Mouse (Mus musculus) lung, embryonic 15.5 days (tissue): Measurements from ENCODE around the gene Dram1. TPM values are rescaled to one million over a fixed set of nuclear protein-coding genes. Genes with fewer than 3 reads are reported as not detected.
"Not testable (repeated sequence)": the region's sequence is repeated elsewhere in the genome, so short reads cannot be mapped to it uniquely, and the experiment has no call there.

Source experiments
- ATAC-seq: fragments of 200-750 bp; cut with Nextera tagmentation; 2 replicates; pipeline ENCODE4 v1.8.0; 2017; ENCODE audit warnings: moderate number of reproducible peaks, borderline replicate concordance; ENCODE audit not compliant: low FRiP score, low TSS enrichment; ENCODE audit errors: extremely low read depth
- H3K27ac ChIP-seq: fragments of 300-500 bp; sonication (generic); 2 replicates; pipeline ENCODE4 v1.5.1; 2015; ENCODE audit warnings: moderate library complexity, mild to moderate bottlenecking, inconsistent platforms
- H3K27me3 ChIP-seq: fragments of 300-500 bp; sonication (generic); 2 replicates; pipeline ENCODE4 v1.6.1; 2015; ENCODE audit warnings: inconsistent platforms
- H3K36me3 ChIP-seq: fragments of 300-500 bp; sonication (generic); 2 replicates; pipeline ENCODE4 v1.6.1; 2015; ENCODE audit warnings: inconsistent platforms
- H3K4me1 ChIP-seq: fragments of 300-500 bp; sonication (generic); 2 replicates; pipeline ENCODE4 v1.6.1; 2015; ENCODE audit warnings: inconsistent platforms
- H3K4me2 ChIP-seq: fragments of 300-500 bp; sonication (generic); 2 replicates; pipeline ENCODE4 v1.6.1; 2015; ENCODE audit warnings: inconsistent platforms, mild to moderate bottlenecking, moderate library complexity
- H3K4me3 ChIP-seq: fragments of 300-500 bp; sonication (generic); 2 replicates; pipeline ENCODE4 v1.5.1; 2015; ENCODE audit warnings: mild to moderate bottlenecking, inconsistent platforms
- H3K9ac ChIP-seq: fragments of 300-500 bp; sonication (generic); 2 replicates; pipeline ENCODE4 v1.6.1; 2015; ENCODE audit warnings: inconsistent platforms
- H3K9me3 ChIP-seq: fragments of 300-500 bp; sonication (generic); 2 replicates; pipeline ENCODE4 v1.6.1; 2016; ENCODE audit warnings: inconsistent platforms
- WGBS: fragments of 180-500 bp; shearing (Covaris S2); methylation state at CpG from one replicate; pipeline ENCODE4 v1.1.7; 2015; 5-methylcytosine and 5-hydroxymethylcytosine counted together
- polyA plus RNA-seq: library from polyadenylated mRNA; unstranded; fragments of >200 nt; fragmentation: Nextera tagmentation; extraction: Ambion mirVana; gene quantifications from 2 replicates; pipeline ENCODE4 v1.2.1, GENCODE M21; 2015

Gene Dram1
- polyA plus RNA-seq, 1 experiment from 2014 or later = 81.0 TPM

DNA sequence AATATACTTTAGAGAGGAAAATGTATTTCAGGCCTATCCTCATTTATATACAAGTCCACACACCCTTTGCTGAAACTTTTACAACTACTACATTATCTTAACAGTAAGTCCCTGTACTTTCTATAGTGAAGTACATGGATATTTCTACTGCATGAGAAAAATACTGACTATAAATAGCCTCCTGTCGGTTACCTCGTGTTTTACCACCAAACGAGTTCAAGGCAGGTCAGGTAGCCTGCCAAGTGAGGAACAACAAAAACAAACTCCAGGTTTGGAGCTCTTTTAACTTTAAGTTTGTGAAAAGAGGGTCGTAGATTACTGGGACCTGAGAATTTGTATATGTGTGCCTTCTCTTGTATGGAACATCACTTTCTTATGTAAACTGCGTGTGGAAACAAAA, 5.2 kb upstream of the Dram1 start:
- H3K4me3 ChIP-seq = no peak overlapping the region
- H3K9ac ChIP-seq = no peak overlapping the region
- H3K4me2 ChIP-seq = no peak overlapping the region
- ATAC-seq = no peak
- WGBS = 40% methylated on average over 5 of the region's 5 CpGs
- no peaks in the 10 kb centered on the region for H3K27me3 ChIP-seq
- H3K36me3 ChIP-seq = no peaks in the 10 kb centered on the region
- H3K9me3 ChIP-seq = no peaks in the 10 kb centered on the region
- peaks cover 33% of the 10 kb centered on the region for H3K4me1 ChIP-seq
- no peak overlapping the region for H3K27ac ChIP-seq

DNA sequence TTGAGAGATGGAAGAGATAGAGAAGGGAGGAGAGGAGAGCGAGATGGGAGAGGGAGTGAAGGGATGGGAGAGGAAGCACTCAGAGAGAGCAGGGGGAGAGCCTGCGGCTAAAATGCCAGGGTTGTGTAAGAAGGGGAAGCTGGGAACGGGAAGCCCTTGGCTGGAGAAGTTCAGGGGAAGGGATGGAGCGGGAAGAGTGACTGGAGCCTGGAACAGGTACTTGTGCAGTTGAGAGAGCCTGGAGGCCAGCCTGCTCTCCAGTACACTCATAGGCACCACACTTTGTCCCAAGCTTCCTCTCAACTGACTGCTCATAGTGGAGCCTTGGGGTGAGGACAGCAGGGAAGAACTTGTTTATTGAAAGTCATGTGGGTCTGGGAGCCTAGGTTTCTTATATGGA, 4.6 kb upstream of the Dram1 start:
- no peak overlapping the region for H3K27ac ChIP-seq
- no peaks in the 10 kb centered on the region for H3K9me3 ChIP-seq
- H3K27me3 ChIP-seq = no peaks in the 10 kb centered on the region
- peaks cover 37% of the 10 kb centered on the region for H3K4me1 ChIP-seq
- no peak for ATAC-seq
- H3K4me3 ChIP-seq = no peak overlapping the region
- 52% methylated on average over 4 of the region's 4 CpGs for WGBS
- H3K4me2 ChIP-seq = no peak overlapping the region
- no peak overlapping the region for H3K9ac ChIP-seq
- no peaks in the 10 kb centered on the region for H3K36me3 ChIP-seq

DNA sequence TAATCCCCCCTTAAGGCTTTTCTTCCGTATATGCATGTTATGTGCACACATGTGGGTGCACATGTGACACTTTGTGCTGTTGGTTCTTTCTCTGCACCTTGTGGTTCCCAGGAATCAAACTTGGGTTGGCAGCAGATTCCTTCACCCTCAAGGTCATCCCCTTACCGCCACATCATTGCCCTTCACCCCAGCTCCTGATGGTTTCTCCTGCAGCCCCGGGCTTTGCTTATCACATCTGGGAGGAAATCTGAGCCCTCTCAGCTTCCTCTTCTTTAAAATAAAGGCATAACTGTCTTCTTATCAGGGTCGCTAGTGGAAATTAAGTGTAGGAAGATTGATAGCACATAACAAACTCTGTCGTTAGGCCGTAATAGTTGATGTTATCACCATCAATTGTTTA, 3.1 kb upstream of the Dram1 start:
- no peaks in the 10 kb centered on the region for H3K27me3 ChIP-seq
- H3K4me1 ChIP-seq = peaks cover 39% of the 10 kb centered on the region
- no peak overlapping the region for H3K9ac ChIP-seq
- H3K9me3 ChIP-seq = no peaks in the 10 kb centered on the region
- no peak overlapping the region for H3K4me3 ChIP-seq
- 24% methylated on average over 6 of the region's 6 CpGs for WGBS
- ATAC-seq = no peak
- no peaks in the 10 kb centered on the region for H3K36me3 ChIP-seq
- no peak overlapping the region for H3K27ac ChIP-seq
- H3K4me2 ChIP-seq = no peak overlapping the region; the same call in 1 of the 2 replicates

DNA sequence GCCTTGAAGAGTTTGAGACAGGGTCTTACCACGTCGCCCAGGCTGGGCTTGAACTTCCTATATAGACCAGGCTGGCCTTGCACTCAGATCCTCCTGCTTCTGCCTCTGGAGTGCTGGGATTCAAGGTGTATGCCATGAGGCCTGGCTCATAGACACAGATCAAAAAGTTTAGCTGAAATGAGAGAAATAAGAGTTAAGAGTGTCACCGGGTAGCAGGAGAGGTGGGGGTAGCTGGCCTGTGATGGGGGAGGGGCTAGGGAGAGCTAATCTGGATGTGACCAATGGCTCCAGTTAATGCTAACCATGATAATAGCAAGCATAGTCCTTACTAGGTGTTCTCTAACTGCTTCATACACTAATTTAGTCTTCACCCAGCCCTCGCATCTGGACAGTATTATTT, 2.4 kb upstream of the Dram1 start:
- ATAC-seq = no peak
- Histone ChIP-seq H3K4me3 (peak overlapping the region; percentile 92; the same call in 1 of the 2 replicates), H3K4me2 (peak overlapping the region; percentile 93; the same call in 1 of the 2 replicates), H3K27ac (no peak overlapping the region), H3K4me1 (peaks cover 38% of the 10 kb centered on the region), H3K27me3 (no peaks in the 10 kb centered on the region), H3K36me3 (no peaks in the 10 kb centered on the region), H3K9me3 (no peaks in the 10 kb centered on the region), H3K9ac (no peak overlapping the region)
- WGBS = 68% methylated on average over 4 of the region's 4 CpGs

DNA sequence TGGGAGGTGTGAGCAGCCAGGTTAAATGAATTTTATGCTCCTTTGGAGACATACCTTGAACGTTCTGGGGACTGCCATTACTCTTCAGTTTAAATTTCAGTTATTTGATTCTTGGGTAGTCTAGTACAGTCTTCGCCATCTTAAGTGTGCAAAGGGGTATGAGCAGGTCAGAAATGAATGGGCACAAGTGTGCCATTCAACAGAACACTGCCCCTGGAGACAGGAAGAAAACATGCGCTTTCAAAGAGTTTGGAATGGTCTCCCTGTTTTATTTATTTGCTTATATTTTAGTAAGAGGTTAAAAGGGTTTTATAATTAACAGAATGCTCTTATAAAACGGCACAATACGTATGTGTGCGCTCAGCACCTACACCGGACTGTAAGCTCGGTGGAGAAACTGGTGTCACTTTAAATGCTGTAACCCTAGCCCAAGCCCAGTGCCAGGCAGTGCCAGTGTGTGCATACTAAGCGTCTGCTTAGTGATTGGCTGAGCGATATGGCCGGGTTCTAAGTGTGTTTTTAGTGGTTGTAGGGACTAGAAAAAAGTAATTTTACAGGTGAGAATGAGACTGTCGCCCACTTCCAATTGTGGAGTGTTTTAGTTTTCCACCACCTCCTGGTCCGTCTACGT, 1.7 kb upstream of the Dram1 start:
- Histone ChIP-seq H3K4me1 (peaks cover 35% of the 10 kb centered on the region), H3K9ac (no peak overlapping the region), H3K4me2 (peak overlapping the region; percentile 93), H3K4me3 (peak overlapping the region; percentile 92), H3K27me3 (no peaks in the 10 kb centered on the region), H3K36me3 (no peaks in the 10 kb centered on the region), H3K9me3 (no peaks in the 10 kb centered on the region), H3K27ac (peak overlapping the region; percentile 77; the same call in 1 of the 2 replicates)
- WGBS = 36% methylated on average over 14 of the region's 14 CpGs
- no peak for ATAC-seq

DNA sequence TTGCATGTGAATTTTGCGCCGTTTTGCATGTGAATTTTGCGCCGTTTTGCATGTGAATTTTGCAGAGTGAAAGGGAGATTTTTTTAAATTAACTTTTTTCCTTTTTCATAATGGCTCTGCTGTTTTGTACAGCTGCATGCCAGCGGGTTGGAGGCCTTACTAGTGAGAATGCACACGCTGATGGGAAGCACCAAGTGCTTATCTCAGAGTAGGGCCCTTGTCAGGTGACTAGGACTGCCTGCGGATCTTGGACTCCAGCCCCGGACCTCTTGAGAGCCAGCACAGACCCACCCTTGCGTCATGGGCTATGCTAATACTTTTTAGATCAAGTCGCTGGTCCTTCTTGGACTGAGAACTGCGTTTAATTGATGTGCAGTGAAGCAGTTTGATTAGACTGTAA, 1.1 kb upstream of the Dram1 start:
- WGBS = under 1% methylated on average over 11 of the region's 11 CpGs
- H3K4me1 ChIP-seq = peaks cover 35% of the 10 kb centered on the region
- ATAC-seq = peak; percentile 71
- peak overlapping the region; percentile 77; the same call in 1 of the 2 replicates for H3K27ac ChIP-seq
- peak overlapping the region; percentile 93 for H3K4me2 ChIP-seq
- peak overlapping the region; percentile 73 for H3K9ac ChIP-seq
- peak overlapping the region; percentile 92 for H3K4me3 ChIP-seq
- H3K9me3 ChIP-seq = no peaks in the 10 kb centered on the region
- no peaks in the 10 kb centered on the region for H3K36me3 ChIP-seq
- H3K27me3 ChIP-seq = no peaks in the 10 kb centered on the region

DNA sequence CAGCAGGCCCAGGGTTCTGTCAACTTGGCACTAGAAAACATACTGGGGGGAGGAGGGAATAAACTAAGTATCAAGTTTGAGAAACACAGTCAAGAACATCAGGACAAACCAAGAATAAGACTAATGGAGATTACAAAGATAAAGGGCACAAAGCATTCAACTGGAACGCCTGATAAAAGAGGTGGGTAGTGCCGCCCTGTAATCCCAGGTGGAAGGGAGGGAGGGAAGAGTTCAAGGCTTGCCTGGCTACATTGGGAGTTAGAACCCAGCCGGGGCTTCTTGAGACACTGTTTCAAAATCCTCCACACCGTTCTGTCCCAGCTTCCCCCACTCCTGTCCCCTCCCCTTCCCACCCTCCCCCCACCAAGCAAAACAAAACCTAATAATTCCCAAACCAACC, 1.2 kb downstream of the Dram1 start:
- no peak overlapping the region for H3K4me3 ChIP-seq
- H3K27ac ChIP-seq = no peak overlapping the region
- no peaks in the 10 kb centered on the region for H3K9me3 ChIP-seq
- no peak overlapping the region for H3K9ac ChIP-seq
- 64% methylated on average over 4 of the region's 4 CpGs for WGBS
- H3K36me3 ChIP-seq = no peaks in the 10 kb centered on the region
- H3K4me1 ChIP-seq = peaks cover 33% of the 10 kb centered on the region
- H3K27me3 ChIP-seq = no peaks in the 10 kb centered on the region
- H3K4me2 ChIP-seq = no peak overlapping the region
- ATAC-seq = no peak

DNA sequence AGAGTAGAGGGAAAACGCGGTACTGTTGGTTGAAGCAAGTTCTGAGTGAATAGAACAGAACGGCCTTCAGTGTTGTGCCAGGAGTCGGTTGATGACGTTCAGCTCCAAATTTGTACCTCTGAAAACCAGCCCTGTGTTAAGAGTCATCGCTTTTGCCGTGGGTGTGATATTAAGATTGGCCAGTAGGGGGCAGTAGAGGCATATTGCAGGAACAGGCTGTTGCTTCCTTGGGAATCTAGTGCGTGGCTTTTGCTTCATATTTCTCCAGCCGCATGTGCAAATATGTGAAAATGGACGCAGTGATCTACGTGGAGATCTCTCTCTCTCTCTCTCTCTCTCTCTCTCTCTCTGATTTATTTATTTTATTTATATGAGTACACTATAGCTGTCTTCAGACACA, 2.1 kb downstream of the Dram1 start:
- H3K27ac ChIP-seq = no peak overlapping the region
- WGBS = 7% methylated on average over 11 of the region's 11 CpGs
- no peak overlapping the region for H3K4me3 ChIP-seq
- H3K36me3 ChIP-seq = no peaks in the 10 kb centered on the region
- no peaks in the 10 kb centered on the region for H3K9me3 ChIP-seq
- no peak for ATAC-seq
- no peaks in the 10 kb centered on the region for H3K27me3 ChIP-seq
- H3K4me2 ChIP-seq = no peak overlapping the region
- H3K4me1 ChIP-seq = peaks cover 24% of the 10 kb centered on the region
- H3K9ac ChIP-seq = no peak overlapping the region

DNA sequence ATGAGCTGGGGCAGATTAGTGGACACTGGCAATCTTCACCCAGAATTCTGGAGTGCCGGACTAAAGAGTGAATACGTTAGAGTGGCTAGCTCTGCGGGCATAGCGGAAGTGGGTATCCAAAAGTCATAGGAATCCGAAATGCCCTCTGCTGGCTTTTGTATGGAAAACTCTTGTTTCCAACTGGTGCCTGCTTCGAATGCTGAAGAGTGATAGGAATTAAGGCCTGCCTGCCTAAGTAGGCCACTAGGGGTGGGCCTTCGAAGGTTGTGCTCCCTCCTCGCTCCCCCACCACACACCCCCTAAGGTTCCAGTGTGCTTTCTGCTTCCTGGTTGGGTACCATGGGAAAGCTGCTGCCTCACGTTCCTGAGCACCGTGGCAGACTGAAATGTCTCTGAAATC, 3.9 kb downstream of the Dram1 start:
- Histone ChIP-seq H3K27ac (no peak overlapping the region), H3K9me3 (no peaks in the 10 kb centered on the region), H3K4me3 (no peak overlapping the region), H3K9ac (no peak overlapping the region), H3K27me3 (no peaks in the 10 kb centered on the region), H3K4me1 (peaks cover 11% of the 10 kb centered on the region; the same call in 1 of the 2 replicates), H3K36me3 (no peaks in the 10 kb centered on the region), H3K4me2 (0 out of 2 replicates have a peak overlapping the region, but pooled peaks have one; percentile 12)
- 33% methylated on average over 10 of the region's 10 CpGs for WGBS
- no peak for ATAC-seq

DNA sequence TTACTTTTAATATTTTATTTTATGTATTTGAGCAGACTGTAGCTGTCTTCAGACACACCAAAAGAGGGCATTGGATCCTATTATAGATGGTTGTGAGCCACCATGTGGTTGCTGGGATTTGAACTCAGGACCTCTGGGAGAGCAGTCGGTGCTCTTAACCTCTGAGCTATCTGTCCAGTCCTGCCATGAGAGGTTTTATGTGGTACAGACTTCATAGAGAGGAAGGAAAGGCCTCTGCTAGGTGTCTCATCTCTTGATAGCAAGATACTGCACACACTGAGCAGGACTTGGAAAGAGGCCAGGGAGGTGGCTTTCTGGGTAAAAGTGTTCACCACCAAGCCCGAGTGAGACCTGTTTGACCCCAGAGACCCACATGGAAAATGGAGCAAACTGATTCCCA, 5.9 kb downstream of the Dram1 start:
- H3K36me3 ChIP-seq, H3K4me1 ChIP-seq, H3K9ac ChIP-seq, H3K9me3 ChIP-seq, H3K4me3 ChIP-seq, ATAC-seq, H3K27me3 ChIP-seq, H3K4me2 ChIP-seq, H3K27ac ChIP-seq: not testable (repeated sequence)
- WGBS = 62% methylated on average over 2 of the region's 2 CpGs

DNA sequence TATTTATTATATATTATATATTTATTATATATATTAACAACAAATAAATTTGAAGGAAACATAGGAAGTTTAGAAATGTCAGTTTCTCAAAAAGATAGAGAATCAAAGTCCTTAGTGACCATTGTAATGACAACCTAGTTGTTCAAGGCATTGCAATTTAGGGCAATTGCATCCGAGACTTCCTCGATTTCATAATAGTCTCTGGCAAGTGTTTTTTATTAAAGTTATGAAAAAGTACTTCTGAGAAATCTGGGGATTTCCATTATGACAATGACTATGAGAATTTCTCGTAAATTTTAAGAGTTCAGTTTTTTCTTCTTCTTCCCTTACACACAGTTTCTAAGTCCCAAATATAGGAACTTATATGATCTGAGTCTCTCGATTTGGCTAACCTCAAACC, 6.4 kb downstream of the Dram1 start:
- Histone ChIP-seq H3K4me2 (no peak overlapping the region), H3K9ac (no peak overlapping the region), H3K4me3 (no peak overlapping the region), H3K4me1 (no peaks in the 10 kb centered on the region), H3K27me3 (no peaks in the 10 kb centered on the region), H3K27ac (no peak overlapping the region), H3K36me3 (no peaks in the 10 kb centered on the region), H3K9me3 (no peaks in the 10 kb centered on the region)
- 91% methylated on average over 4 of the region's 4 CpGs for WGBS
- ATAC-seq = no peak

DNA sequence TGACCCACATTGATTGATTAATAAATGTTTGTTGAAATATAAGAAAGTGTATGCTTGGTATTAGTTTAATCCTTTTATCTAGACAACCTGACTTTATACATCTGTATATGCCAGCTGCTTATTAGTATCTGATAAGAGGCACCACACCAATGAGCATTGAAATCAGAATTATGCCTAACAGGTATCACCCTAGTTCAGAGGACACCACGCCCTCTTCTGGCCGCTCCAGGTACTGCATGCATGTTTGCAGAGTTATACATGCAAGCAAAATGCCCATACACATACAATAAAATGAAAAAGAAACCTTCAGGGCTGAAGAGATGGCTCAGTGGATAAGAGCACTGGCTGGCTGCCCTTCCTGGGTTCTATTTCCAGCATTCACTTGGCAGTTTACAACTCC, 7.1 kb downstream of the Dram1 start:
- H3K27ac ChIP-seq = no peak overlapping the region
- no peaks in the 10 kb centered on the region for H3K36me3 ChIP-seq
- no peaks in the 10 kb centered on the region for H3K27me3 ChIP-seq
- no peaks in the 10 kb centered on the region for H3K4me1 ChIP-seq
- no peak overlapping the region for H3K4me3 ChIP-seq
- H3K9me3 ChIP-seq = no peaks in the 10 kb centered on the region
- no peak for ATAC-seq
- H3K9ac ChIP-seq = no peak overlapping the region
- 5% methylated on average over 2 of the region's 2 CpGs for WGBS
- no peak overlapping the region for H3K4me2 ChIP-seq

DNA sequence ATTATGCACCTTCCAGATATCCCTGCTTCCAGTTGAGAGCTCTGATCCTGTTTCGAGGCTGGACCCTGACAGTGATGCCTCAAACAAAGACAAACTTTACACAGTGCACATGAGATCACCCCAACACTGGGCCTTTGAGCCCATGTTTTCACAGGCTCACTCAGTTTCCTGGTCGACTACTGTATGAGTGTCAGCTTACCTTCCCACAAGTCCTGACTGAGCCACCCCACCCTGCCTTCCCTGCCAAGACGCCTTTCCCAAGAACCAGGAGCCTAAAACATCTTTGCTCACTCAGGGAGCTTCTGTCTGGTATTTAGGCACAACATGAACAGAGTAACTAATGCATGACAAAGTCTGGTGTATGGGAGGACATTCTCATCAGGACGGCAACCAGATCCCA, 9.6 kb downstream of the Dram1 start:
- 45% methylated on average over 4 of the region's 4 CpGs for WGBS

More for the DNA sequence above, 9.6 kb downstream of the Dram1 start:
- H3K9me3 ChIP-seq = no peaks in the 10 kb centered on the region
- H3K4me3 ChIP-seq = no peak overlapping the region
- no peak overlapping the region for H3K9ac ChIP-seq
- no peak overlapping the region for H3K4me2 ChIP-seq
- no peak overlapping the region for H3K27ac ChIP-seq
- no peaks in the 10 kb centered on the region for H3K27me3 ChIP-seq
- H3K36me3 ChIP-seq = no peaks in the 10 kb centered on the region
- ATAC-seq = no peak
- no peaks in the 10 kb centered on the region for H3K4me1 ChIP-seq
